Mouse (Mus musculus) CH12.LX (cell line): ENCODE results near the gene Tet1. TPM values are rescaled to one million over a fixed set of nuclear protein-coding genes. Genes with fewer than 3 reads are reported as not detected.
A peak's percentile ranks its signal among the peaks of the same experiment; 100 is the strongest.

ENCODE experiments used
- DNase-seq: peaks from one replicate; pipeline ENCODE4 v3.0.0-alpha.2; 2013; ENCODE audit errors: extremely low read depth
- H3K27ac ChIP-seq: 2 replicates; pipeline ENCODE4 v1.5.1; 2012; ENCODE audit warnings: low read depth, mild to moderate bottlenecking, control low read depth, moderate library complexity; ENCODE audit not compliant: insufficient read depth
- H3K27me3 ChIP-seq: replicated peaks from 2 replicates; pipeline ENCODE3; 2012; ENCODE audit warnings: inconsistent platforms
- H3K36me3 ChIP-seq, 2 experiments: replicated peaks in 1 of 2; 2 replicates each; pipeline versions ENCODE3 to v1.6.1; 2012; ENCODE audit warnings: inconsistent platforms in 1 of 2, low read length in 1 of 2, mild to moderate bottlenecking in 1 of 2, mixed read lengths in 1 of 2, moderate library complexity in 1 of 2; ENCODE audit not compliant: control insufficient read depth in 1 of 2, insufficient read depth in 1 of 2
- H3K4me1 ChIP-seq, 2 experiments: 2 replicates each; pipeline ENCODE4 v1.6.1; 2012; ENCODE audit warnings: inconsistent platforms in 1 of 2, moderate library complexity in 1 of 2; ENCODE audit not compliant: insufficient read depth in 2 of 2, control insufficient read depth in 1 of 2
- H3K4me2 ChIP-seq: 2 replicates; pipeline ENCODE4 v1.6.1; 2012; ENCODE audit warnings: low read depth, mild to moderate bottlenecking, control low read depth; ENCODE audit not compliant: poor library complexity, insufficient read depth, severe bottlenecking
- H3K4me3 ChIP-seq, 3 experiments: fragments of 150-350 bp in 1 of 3; sonication (generic) in 1 of 3; replicated peaks in 1 of 3; 2 replicates each; pipeline versions ENCODE3 to v1.5.1; 2011 to 2012; ENCODE audit warnings: low read depth in 2 of 3, low read length in 2 of 3, mild to moderate bottlenecking in 2 of 3, moderate library complexity in 2 of 3, control low read depth in 1 of 3, improper control_type of control experiment in 1 of 3, inconsistent platforms in 1 of 3, mixed read lengths in 1 of 3; ENCODE audit not compliant: poor library complexity in 1 of 3
- H3K79me2 ChIP-seq: replicated peaks from 2 replicates; pipeline ENCODE4 v1.6.1; 2012; ENCODE audit warnings: mild to moderate bottlenecking, moderate library complexity; ENCODE audit not compliant: control insufficient read depth, poor library complexity, insufficient read depth, severe bottlenecking; ENCODE audit errors: extremely low read depth
- H3K9ac ChIP-seq: 2 replicates; pipeline ENCODE4 v1.6.1; 2012; ENCODE audit warnings: low read depth, mild to moderate bottlenecking, control low read depth, moderate library complexity; ENCODE audit not compliant: insufficient read depth
- H3K9me3 ChIP-seq: replicated peaks from 2 replicates; pipeline ENCODE3; 2012; ENCODE audit warnings: low read length, inconsistent platforms, mixed read lengths
- BHLHE40 ChIP-seq: IDR thresholded peaks from 2 replicates; pipeline ENCODE4 v1.6.1; 2011; ENCODE audit warnings: mild to moderate bottlenecking, low read depth, low read length, improper control_type of control experiment
- E2F4 ChIP-seq: IDR thresholded peaks from 2 replicates; pipeline ENCODE4 v1.6.1; 2011; ENCODE audit warnings: low read depth, low read length, improper control_type of control experiment; ENCODE audit not compliant: insufficient replicate concordance
- ETS1 ChIP-seq: conservative IDR thresholded peaks from 2 replicates; pipeline ENCODE4 v1.6.1; 2012; ENCODE audit warnings: low read depth, mild to moderate bottlenecking, inconsistent platforms, low read length, improper control_type of control experiment, moderate library complexity
- GABPA ChIP-seq: IDR thresholded peaks from 2 replicates; pipeline ENCODE4 v1.6.1; 2012; ENCODE audit warnings: low read depth, low read length, improper control_type of control experiment, inconsistent platforms; ENCODE audit not compliant: insufficient replicate concordance
- HCFC1 ChIP-seq: IDR thresholded peaks from 2 replicates; pipeline ENCODE4 v1.6.1; 2012; ENCODE audit warnings: low read depth, mild to moderate bottlenecking, inconsistent platforms, low read length, improper control_type of control experiment
- IRF4 ChIP-seq: IDR thresholded peaks from 2 replicates; pipeline ENCODE4 v1.6.1; 2014; ENCODE audit warnings: low read depth, mild to moderate bottlenecking, inconsistent platforms, low read length, improper control_type of control experiment
- KAT2A ChIP-seq: IDR thresholded peaks from 2 replicates; pipeline ENCODE4 v1.6.1; 2012; ENCODE audit warnings: low read length, improper control_type of control experiment, inconsistent platforms; ENCODE audit not compliant: insufficient replicate concordance
- MAZ ChIP-seq: IDR thresholded peaks from 2 replicates; pipeline ENCODE4 v1.6.1; 2012; ENCODE audit warnings: low read depth, mild to moderate bottlenecking, inconsistent platforms, low read length, improper control_type of control experiment, moderate library complexity
- MXI1 ChIP-seq: IDR thresholded peaks from 2 replicates; pipeline ENCODE4 v1.6.1; 2011; ENCODE audit warnings: mild to moderate bottlenecking, low read depth, low read length, improper control_type of control experiment
- NELFE ChIP-seq: IDR thresholded peaks from 2 replicates; pipeline ENCODE4 v1.6.1; 2011; ENCODE audit warnings: low read depth, low read length, improper control_type of control experiment
- POLR2A ChIP-seq: IDR thresholded peaks from 2 replicates; pipeline ENCODE4 v1.6.1; 2011; ENCODE audit warnings: low read depth, mild to moderate bottlenecking, improper control_type of control experiment, low read length
- RAD21 ChIP-seq: IDR thresholded peaks from 2 replicates; pipeline ENCODE4 v1.6.1; 2011; ENCODE audit warnings: low read depth, mild to moderate bottlenecking, low read length, improper control_type of control experiment, moderate library complexity
- RCOR1 ChIP-seq: conservative IDR thresholded peaks from 2 replicates; pipeline ENCODE4 v1.6.1; 2012; ENCODE audit warnings: low read depth, mild to moderate bottlenecking, inconsistent platforms, low read length, improper control_type of control experiment
- SIN3A ChIP-seq: IDR thresholded peaks from 2 replicates; pipeline ENCODE4 v1.6.1; 2012; ENCODE audit warnings: low read length, improper control_type of control experiment, inconsistent platforms
- SMC3 ChIP-seq: IDR thresholded peaks from 2 replicates; pipeline ENCODE4 v1.6.1; 2011; ENCODE audit warnings: low read depth, low read length, improper control_type of control experiment
- USF1 ChIP-seq: IDR thresholded peaks from 2 replicates; pipeline ENCODE4 v1.6.1; 2014; ENCODE audit warnings: low read depth, mild to moderate bottlenecking, inconsistent platforms, low read length, improper control_type of control experiment
- ZC3H11A ChIP-seq: IDR thresholded peaks from 2 replicates; pipeline ENCODE4 v1.6.1; 2012; ENCODE audit warnings: low read depth, mild to moderate bottlenecking, inconsistent platforms, low read length, improper control_type of control experiment
- ZKSCAN1 ChIP-seq: IDR thresholded peaks from 2 replicates; pipeline ENCODE4 v1.6.1; 2012; ENCODE audit warnings: low read depth, inconsistent platforms, low read length, improper control_type of control experiment, borderline replicate concordance
- ZNF384 ChIP-seq: IDR thresholded peaks from 2 replicates; pipeline ENCODE4 v1.6.1; 2012; ENCODE audit warnings: low read depth, low read length, improper control_type of control experiment, inconsistent platforms
- dilution Hi-C: fragments of 300-500 bp; cut with MboI; formaldehyde crosslinking; loops from 2 replicates; pipeline ENCODE4 v1.14.3; 2020; ENCODE audit warnings: low sequenced_read_pairs; ENCODE audit not compliant: extremely low pct_unique_long_range_greater_than_20kb, extremely low pct_ligation_motif_present
- in situ Hi-C: fragments of 300-500 bp; cut with MboI; formaldehyde crosslinking; loops from 3 replicates; pipeline ENCODE4 v1.14.3; 2019; ENCODE audit warnings: low sequenced_read_pairs, low pct_ligation_motif_present, low pct_unique_long_range_greater_than_20kb, mixed read lengths
- polyA plus RNA-seq: library from polyadenylated mRNA; unstranded; fragments of >175 nt; gene quantifications from 2 replicates; pipeline ENCODE4 v1.2.1, GENCODE M21; 2012; ENCODE audit warnings: low read depth; ENCODE audit not compliant: insufficient read length
- total RNA-seq, 2 experiments: library from RNA; depleted of rRNA; stranded (reverse); fragments of 300-350 nt in 1 of 2; fragments of >200 nt in 1 of 2; gene quantifications; 2 replicates each; pipeline ENCODE4 v1.2.3; 2012 to 2014

Gene Tet1
- total and polyA plus RNA-seq, 3 experiments: 0.23 to 0.55 (median 0.34) TPM

DNA sequence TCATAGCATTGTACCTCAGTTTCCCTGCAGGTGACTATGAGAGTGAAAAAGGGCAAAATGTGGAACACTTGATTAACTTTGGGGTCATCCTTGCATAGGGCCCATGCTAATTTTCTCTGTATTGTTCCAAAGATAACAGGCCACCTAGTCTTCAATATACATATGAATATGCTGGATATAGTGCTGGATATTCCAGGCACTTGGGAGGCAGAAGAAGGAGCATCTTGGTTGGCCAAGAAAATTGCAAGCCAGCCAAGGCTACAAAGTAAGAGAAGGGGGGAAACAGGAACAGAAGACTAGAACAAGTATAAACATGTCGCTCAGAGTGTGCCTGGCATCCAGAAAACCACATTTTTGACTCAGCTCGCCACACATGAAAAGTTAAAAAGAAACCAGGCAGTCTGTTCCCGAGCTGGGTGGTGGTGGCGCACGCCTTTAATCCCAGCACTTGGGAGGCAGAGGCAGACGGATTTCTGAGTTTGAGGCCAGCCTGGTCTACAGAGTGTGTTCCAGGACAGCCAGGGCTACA, 15.4 kb downstream of the Tet1 start (continued):
- peak; percentile 25; the same call in 1 of the 2 replicates for TF ChIP-seq HCFC1
- peak; percentile 93 for TF ChIP-seq IRF4
- TF ChIP-seq USF1: no peak
- 0 out of 2 replicates have a peak, but pooled peaks have one; percentile 20 for TF ChIP-seq MAZ
- no peak for TF ChIP-seq ZKSCAN1
- peak; percentile 54; the same call in 1 of the 2 replicates for TF ChIP-seq RCOR1
- peak; percentile 35; the same call in 1 of the 2 replicates for TF ChIP-seq ETS1
- no peak; the same call in 1 of the 2 replicates for TF ChIP-seq POLR2A
- TF ChIP-seq RAD21: no peak
- no peak for TF ChIP-seq E2F4
- TF ChIP-seq KAT2A: no peak
- TF ChIP-seq NELFE: 0 out of 2 replicates have a peak, but pooled peaks have one; percentile 36
- peak; percentile 92 for TF ChIP-seq BHLHE40
- 0 out of 2 replicates have a peak, but pooled peaks have one; percentile 26 for TF ChIP-seq MXI1
- no peak for TF ChIP-seq SIN3A
- no peak for TF ChIP-seq ZC3H11A
- TF ChIP-seq SMC3: no peak
- TF ChIP-seq, all 38 proteins: peak for 19

GRCm38 (mm10) chr10:62892549-62893232, 16.1 kb downstream of the Tet1 start:
- Histone ChIP-seq H3K79me2 (no peaks in the 10 kb centered on the region), H3K9ac (no peak overlapping the region), H3K27me3 (no peaks in the 10 kb centered on the region), H3K4me2 (no peak overlapping the region), H3K36me3 (no peaks in the 10 kb centered on the region), H3K9me3 (no peaks in the 10 kb centered on the region), H3K4me3 (no peak overlapping the region), H3K27ac (no peak overlapping the region), H3K4me1 (peaks cover 12 to 34% of the 10 kb centered on the region in 2 experiments)
- dilution Hi-C loops: no loop called here
- in situ Hi-C loops: no loop called here
- no peak for DNase-seq
- TF ChIP-seq ZNF384 (peak; percentile 66; the same call in 1 of the 2 replicates), POLR2A (no peak), RCOR1 (no peak), GABPA (no peak)
